Mouse (Mus musculus) myocyte (in vitro differentiated cells): ENCODE measurements around the gene Gpr37l1.

Experiments used
- CEBPB ChIP-seq: IDR thresholded peaks from 2 replicates; pipeline ENCODE4 v1.6.1; 2011; ENCODE audit warnings: mild to moderate bottlenecking, moderate library complexity; ENCODE audit not compliant: poor library complexity, insufficient read depth, severe bottlenecking
- E2F4 ChIP-seq: IDR thresholded peaks from one replicate; pipeline ENCODE4 v1.6.1; 2011; ENCODE audit warnings: mild to moderate bottlenecking, control low read depth, moderate library complexity; ENCODE audit not compliant: insufficient read depth
- MAX ChIP-seq: IDR thresholded peaks from one replicate; pipeline ENCODE4 v1.6.1; 2011; ENCODE audit warnings: low read depth, mild to moderate bottlenecking, control low read depth
- MYOG ChIP-seq, 3 experiments: IDR thresholded peaks; one replicate each; pipeline ENCODE4 v1.6.1; 2011; ENCODE audit warnings: control low read depth in 2 of 3, low read depth in 2 of 3, mild to moderate bottlenecking in 2 of 3; ENCODE audit not compliant: insufficient read length in 2 of 3, control insufficient read depth in 1 of 3, insufficient read depth in 1 of 3
- POLR2A ChIP-seq: IDR thresholded peaks from one replicate; pipeline ENCODE4 v1.6.1; 2011; ENCODE audit warnings: low read depth, mild to moderate bottlenecking, control low read depth, moderate library complexity; ENCODE audit not compliant: insufficient read length
- POLR2AphosphoS2 ChIP-seq: IDR thresholded peaks from one replicate; pipeline ENCODE4 v1.6.1; 2011; ENCODE audit warnings: low read depth, control low read depth; ENCODE audit not compliant: insufficient read length
- REST ChIP-seq: IDR thresholded peaks from one replicate; pipeline ENCODE4 v1.6.1; 2011; ENCODE audit warnings: mild to moderate bottlenecking, control low read depth, moderate library complexity; ENCODE audit not compliant: insufficient read depth, insufficient read length
- SRF ChIP-seq: IDR thresholded peaks from one replicate; pipeline ENCODE4 v1.6.1; 2011; ENCODE audit warnings: low read depth; ENCODE audit not compliant: control insufficient read depth, insufficient read length
- TCF12 ChIP-seq: IDR thresholded peaks from one replicate; pipeline ENCODE4 v1.6.1; 2011; ENCODE audit warnings: mild to moderate bottlenecking, control low read depth; ENCODE audit not compliant: poor library complexity, insufficient read depth, severe bottlenecking
- TCF3 ChIP-seq: IDR thresholded peaks from one replicate; pipeline ENCODE4 v1.6.1; 2011; ENCODE audit warnings: low read depth, control low read depth; ENCODE audit not compliant: insufficient read length
- USF1 ChIP-seq: IDR thresholded peaks from one replicate; pipeline ENCODE4 v1.6.1; 2011; ENCODE audit warnings: low read depth, mild to moderate bottlenecking, control low read depth, moderate library complexity

GRCm38 (mm10) chr1:135162720-135163119 is 4.8 kb downstream of the Gpr37l1 start:
- TF ChIP-seq POLR2A (no peak), MYOG (IDR thresholded peaks at IDR 0.05; ENCODE audit: control insufficient read depth in 1 of 3, insufficient read depth in 1 of 3, insufficient read length in 2 of 3, low read depth in 2 of 3) (no peak), TCF3 (no peak), POLR2AphosphoS2 (no peak), REST (no peak), CEBPB (no peak), MAX (no peak), E2F4 (no peak), TCF12 (no peak), USF1 (no peak), SRF (no peak)
